Mouse (Mus musculus): Measurements from ENCODE around the gene Snupn. TPM values are rescaled to one million over a fixed set of nuclear protein-coding genes. Genes with fewer than 3 reads are reported as not detected.
A peak's percentile ranks its signal among the peaks of the same experiment; 100 is the strongest.
"Not testable (repeated sequence)": the region's sequence is repeated elsewhere in the genome, so short reads cannot be mapped to it uniquely, and the experiment has no call there.

Gene Snupn
- 7.7 TPM for polyA plus RNA-seq (2012; fragmentation: generic; extraction: Trizol)
- long read RNA-seq, experiment 1, transcript Snupn-201 (9 exons, 1,391 nt) = major isoform, 9 of 11 reads
- long read RNA-seq, experiment 1, partial matches to known transcripts = 0 of 11 reads
- long read RNA-seq, experiment 1, other reads (novel, unspliced or antisense) = 2 of 11 reads
- long read RNA-seq, experiment 2, transcript Snupn-201 (9 exons, 1,391 nt) = major isoform, 32 of 33 reads
- long read RNA-seq, experiment 2, partial matches to known transcripts = 0 of 33 reads
- long read RNA-seq, experiment 2, other reads (novel, unspliced or antisense) = 1 of 33 reads

DNA sequence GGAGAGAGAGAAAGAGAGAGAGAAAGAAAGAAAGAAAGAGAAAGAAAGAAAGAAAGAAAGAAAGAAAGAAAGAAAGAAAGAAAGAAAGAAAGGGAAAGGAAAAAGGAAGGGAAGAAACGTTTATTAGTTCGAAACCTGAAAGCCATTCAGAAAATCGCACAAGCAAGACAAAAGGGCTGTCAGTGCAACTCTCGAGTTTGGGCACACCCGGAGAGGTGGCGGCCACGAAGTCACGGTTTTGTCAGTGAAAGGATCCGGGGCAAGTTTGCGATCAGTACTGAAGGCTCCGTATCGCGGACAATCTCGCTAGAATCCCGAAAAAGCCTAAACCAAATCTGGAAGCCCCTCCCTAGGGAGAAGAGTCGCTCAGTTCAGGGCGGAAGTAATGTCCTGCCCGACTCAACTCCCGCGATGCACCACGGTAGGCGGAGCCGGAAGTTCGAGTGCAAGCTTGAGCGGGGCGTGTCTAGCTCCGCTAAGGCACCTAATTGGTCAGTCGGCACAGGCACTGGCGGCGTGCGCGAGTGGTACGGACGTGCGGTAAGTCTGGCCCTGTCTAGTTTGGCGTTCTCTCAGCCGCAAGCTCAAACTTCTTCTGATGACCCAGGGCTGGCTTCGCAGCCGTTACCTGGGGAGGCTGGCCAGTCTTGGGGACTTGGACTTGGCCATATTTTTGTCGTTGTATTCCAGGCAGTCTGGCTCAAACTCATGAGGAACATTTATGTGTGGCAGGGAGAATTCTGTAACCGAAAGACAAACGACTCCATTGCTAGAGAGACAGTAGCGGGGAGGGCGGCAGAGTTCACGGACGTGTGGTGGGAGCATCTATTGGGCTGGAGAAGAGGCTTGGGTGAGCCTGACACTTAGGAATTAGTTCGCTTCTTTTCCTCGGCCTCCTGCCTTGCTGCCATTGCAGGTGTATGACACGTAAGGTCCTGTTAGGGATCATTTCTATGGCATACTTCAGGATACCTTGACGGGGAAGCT is at the start of gene Snupn:
Gene Snupn (plus strand): TSS at position 465 of the 987 bp plus-strand sequence.
- Histone ChIP-seq H3K79me2 (ENCODE audit: control insufficient read depth, insufficient read depth) (no peaks in the 10 kb centered on the region), H3ac (ENCODE audit: control insufficient read depth, insufficient read length, low read depth) (peak within 1 kb of the TSS; percentile 87), H3K36me3 (ENCODE audit: control insufficient read depth, insufficient read depth) (no peaks in the 10 kb centered on the region), H3K4me3 (ENCODE audit: insufficient read depth, poor library complexity, severe bottlenecking) (peak within 1 kb of the TSS; percentile 41), H3K27me3 (ENCODE audit: control insufficient read depth, insufficient read depth, insufficient read length) (no peaks in the 10 kb centered on the region), H3K79me3 (ENCODE audit: low read depth) (peaks cover 2% of the 10 kb centered on the region)
- TF ChIP-seq MYOG (IDR thresholded peaks at IDR 0.05; ENCODE audit: control insufficient read depth, extremely low read depth, insufficient read length) (no peak), USF1 (IDR thresholded peaks at IDR 0.05; ENCODE audit: low read depth) (no peak), MYOD1 (IDR thresholded peaks at IDR 0.05; ENCODE audit: control insufficient read depth, insufficient read length, low read depth) (no peak), CEBPB (IDR thresholded peaks at IDR 0.05; ENCODE audit: low read depth) (no peak), FOSL1 (IDR thresholded peaks at IDR 0.05; ENCODE audit: insufficient read depth, low read length, poor library complexity, severe bottlenecking) (no peak), MAX (IDR thresholded peaks at IDR 0.05) (no peak), CTCF (IDR thresholded peaks at IDR 0.05; ENCODE audit: control insufficient read depth, insufficient read depth, insufficient read length) (no peak)

DNA sequence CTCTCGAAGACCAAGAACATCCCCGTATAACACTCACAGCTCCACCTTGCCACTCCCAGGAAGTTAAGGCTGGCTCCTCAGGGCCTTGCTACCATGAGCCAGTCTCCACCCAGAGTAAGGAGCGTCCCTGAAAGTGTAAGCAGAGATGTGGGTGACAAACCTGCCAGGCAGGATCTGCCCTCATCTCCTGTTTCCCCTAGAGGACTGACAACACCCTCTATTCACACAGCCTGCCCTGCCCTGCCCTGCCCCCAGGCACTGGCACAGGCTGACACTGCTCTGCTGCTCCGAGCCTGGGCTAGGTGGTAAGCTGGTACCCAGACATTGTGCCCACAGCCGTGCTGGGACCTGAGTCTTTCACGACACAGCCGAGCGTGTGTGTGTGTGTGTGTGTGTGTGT is 49.5 kb upstream of the Snupn start:
- Histone ChIP-seq H3K79me2 (ENCODE audit: control insufficient read depth, insufficient read depth) (no peaks in the 10 kb centered on the region), H3ac (ENCODE audit: control insufficient read depth, insufficient read length, low read depth) (no peak overlapping the region), H3K79me3 (ENCODE audit: low read depth) (no peaks in the 10 kb centered on the region), H3K4me3 (ENCODE audit: insufficient read depth, poor library complexity, severe bottlenecking) (no peak overlapping the region), H3K27me3 (ENCODE audit: control insufficient read depth, insufficient read depth, insufficient read length) (no peaks in the 10 kb centered on the region), H3K36me3 (ENCODE audit: control insufficient read depth, insufficient read depth) (no peaks in the 10 kb centered on the region)
- TF ChIP-seq CTCF (IDR thresholded peaks at IDR 0.05; ENCODE audit: control insufficient read depth, insufficient read depth, insufficient read length) (no peak), USF1 (IDR thresholded peaks at IDR 0.05; ENCODE audit: low read depth) (no peak), CEBPB (IDR thresholded peaks at IDR 0.05; ENCODE audit: low read depth) (no peak), MYOG (IDR thresholded peaks at IDR 0.05; ENCODE audit: control insufficient read depth, extremely low read depth, insufficient read length) (no peak), MAX (IDR thresholded peaks at IDR 0.05) (no peak), FOSL1 (IDR thresholded peaks at IDR 0.05; ENCODE audit: insufficient read depth, low read length, poor library complexity, severe bottlenecking) (no peak), MYOD1 (IDR thresholded peaks at IDR 0.05; ENCODE audit: control insufficient read depth, insufficient read length, low read depth) (no peak)

DNA sequence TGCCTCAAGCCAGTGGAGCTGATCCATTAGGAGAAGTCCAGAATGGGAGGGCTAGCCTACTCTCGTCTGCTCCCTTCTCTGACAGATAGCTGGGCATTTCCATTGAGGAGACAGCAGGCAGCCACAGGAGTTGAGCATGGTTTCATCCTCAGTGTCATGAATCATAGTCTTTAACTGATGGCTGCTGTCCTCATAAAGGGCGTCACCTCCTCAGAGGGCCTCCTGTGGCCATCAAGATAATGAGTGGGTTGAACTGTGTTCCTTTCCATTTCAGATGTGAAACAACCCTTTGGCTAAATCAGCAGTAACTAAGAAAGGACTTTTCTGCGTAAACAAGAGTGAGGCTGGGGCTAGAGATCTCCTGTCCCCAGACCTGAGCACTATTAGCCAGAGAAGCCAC is 47.0 kb upstream of the Snupn start:
- Histone ChIP-seq H3K36me3 (ENCODE audit: control insufficient read depth, insufficient read depth) (no peaks in the 10 kb centered on the region), H3K79me3 (ENCODE audit: low read depth) (no peaks in the 10 kb centered on the region), H3K79me2 (ENCODE audit: control insufficient read depth, insufficient read depth) (no peaks in the 10 kb centered on the region), H3K4me3 (ENCODE audit: insufficient read depth, poor library complexity, severe bottlenecking) (no peak overlapping the region), H3K27me3 (ENCODE audit: control insufficient read depth, insufficient read depth, insufficient read length) (no peaks in the 10 kb centered on the region), H3ac (ENCODE audit: control insufficient read depth, insufficient read length, low read depth) (no peak overlapping the region)
- TF ChIP-seq USF1 (IDR thresholded peaks at IDR 0.05; ENCODE audit: low read depth) (no peak), MYOD1 (IDR thresholded peaks at IDR 0.05; ENCODE audit: control insufficient read depth, insufficient read length, low read depth) (no peak), MYOG (IDR thresholded peaks at IDR 0.05; ENCODE audit: control insufficient read depth, extremely low read depth, insufficient read length) (no peak), CTCF (IDR thresholded peaks at IDR 0.05; ENCODE audit: control insufficient read depth, insufficient read depth, insufficient read length) (no peak), FOSL1 (IDR thresholded peaks at IDR 0.05; ENCODE audit: insufficient read depth, low read length, poor library complexity, severe bottlenecking) (no peak), MAX (IDR thresholded peaks at IDR 0.05) (no peak), CEBPB (IDR thresholded peaks at IDR 0.05; ENCODE audit: low read depth) (no peak)

DNA sequence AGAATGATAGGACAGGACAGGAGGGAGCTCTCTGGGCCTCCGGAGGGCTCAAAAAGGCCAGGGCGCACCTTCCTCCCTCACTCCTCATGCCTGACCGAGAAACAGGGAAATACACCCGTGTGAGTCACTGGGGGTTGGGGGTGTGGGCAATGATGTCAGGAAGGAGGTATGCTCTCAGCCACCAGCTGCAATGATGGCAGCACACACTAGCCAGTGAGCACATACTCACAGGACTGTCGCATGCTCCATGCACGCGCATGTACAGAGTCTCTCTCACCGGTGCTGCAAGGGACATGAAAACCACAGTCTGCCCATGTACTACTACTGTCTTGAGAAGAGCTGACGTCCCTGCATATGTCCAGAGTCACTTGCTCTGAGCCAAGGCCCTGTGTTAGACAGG is 43.1 kb upstream of the Snupn start:
- H3K4me3 ChIP-seq (ENCODE audit: insufficient read depth, poor library complexity, severe bottlenecking) = no peak overlapping the region
- TF ChIP-seq CTCF (IDR thresholded peaks at IDR 0.05; ENCODE audit: control insufficient read depth, insufficient read depth, insufficient read length) (no peak), FOSL1 (IDR thresholded peaks at IDR 0.05; ENCODE audit: insufficient read depth, low read length, poor library complexity, severe bottlenecking) (peak; percentile 26), MYOD1 (IDR thresholded peaks at IDR 0.05; ENCODE audit: control insufficient read depth, insufficient read length, low read depth) (peak; percentile 76), MAX (IDR thresholded peaks at IDR 0.05) (peak; percentile 86)

DNA sequence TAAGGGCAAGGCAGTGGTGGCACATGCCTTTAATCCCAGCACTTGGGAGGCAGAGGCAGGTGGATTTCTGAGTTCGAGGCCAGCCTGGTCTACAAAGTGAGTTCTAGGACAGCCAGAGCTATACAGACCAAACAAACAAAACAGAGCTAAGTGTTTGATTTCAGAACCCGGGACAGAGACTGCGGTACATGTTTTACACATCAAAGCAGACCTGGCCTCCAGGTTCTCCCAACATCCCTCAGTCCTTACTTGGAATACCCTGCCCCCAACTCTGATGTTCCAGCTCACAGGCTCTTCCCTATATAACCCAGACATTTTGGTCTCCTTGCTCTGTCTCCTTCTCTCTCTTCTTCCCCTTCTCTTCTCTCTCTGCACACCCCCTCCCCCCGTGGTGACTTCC is 40.7 kb upstream of the Snupn start:
- H3ac ChIP-seq (ENCODE audit: control insufficient read depth, insufficient read length, low read depth); H3K79me2 ChIP-seq (ENCODE audit: control insufficient read depth, insufficient read depth); H3K27me3 ChIP-seq (ENCODE audit: control insufficient read depth, insufficient read depth, insufficient read length); H3K4me3 ChIP-seq (ENCODE audit: insufficient read depth, poor library complexity, severe bottlenecking); H3K79me3 ChIP-seq (ENCODE audit: low read depth); H3K36me3 ChIP-seq (ENCODE audit: control insufficient read depth, insufficient read depth): not testable (repeated sequence)

More for the DNA sequence above, 43.1 kb upstream of the Snupn start:
- H3ac ChIP-seq (ENCODE audit: control insufficient read depth, insufficient read length, low read depth) = no peak overlapping the region
- H3K27me3 ChIP-seq (ENCODE audit: control insufficient read depth, insufficient read depth, insufficient read length) = no peaks in the 10 kb centered on the region
- no peaks in the 10 kb centered on the region for H3K36me3 ChIP-seq (ENCODE audit: control insufficient read depth, insufficient read depth)
- H3K79me2 ChIP-seq (ENCODE audit: control insufficient read depth, insufficient read depth) = no peaks in the 10 kb centered on the region
- H3K79me3 ChIP-seq (ENCODE audit: low read depth) = no peaks in the 10 kb centered on the region
